Mouse (Mus musculus): ENCODE results near the gene Nsd1.

DNA sequence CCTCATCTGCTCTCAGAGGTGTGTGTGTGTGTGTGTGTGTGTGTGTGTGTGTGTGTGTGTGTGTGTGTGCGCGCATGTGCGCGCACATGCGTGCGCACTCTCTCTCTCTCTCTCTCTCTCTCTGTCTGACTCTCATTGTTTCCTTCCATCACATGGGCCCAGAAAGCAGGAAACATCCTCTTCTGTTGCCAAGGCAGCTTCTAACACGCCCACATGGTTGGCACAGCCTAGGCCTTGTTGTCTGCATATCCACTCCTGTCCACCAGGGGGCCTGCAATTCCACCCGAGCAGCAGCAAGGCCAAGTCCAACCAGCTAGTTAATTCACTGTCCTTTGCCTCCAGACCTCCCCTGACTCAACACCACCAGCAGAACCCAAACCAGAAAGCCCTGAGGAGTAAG, 118.1 kb downstream of the Nsd1 start:
- TF ChIP-seq CTCF (IDR thresholded peaks at IDR 0.05; ENCODE audit: control insufficient read depth, insufficient read depth, insufficient replicate concordance, low read depth, low read length) (peak; percentile 92; the same call in 1 of the 2 replicates), POLR2A (IDR thresholded peaks at IDR 0.05; ENCODE audit: control insufficient read depth, low read depth, low read length) (no peak)
